Mouse (Mus musculus): Measurements from ENCODE around the gene Pim2. TPM values are rescaled to one million over a fixed set of nuclear protein-coding genes. Genes with fewer than 3 reads are reported as not detected.

The Pim2 gene
- polyA plus RNA-seq, 1 experiment from 2014 or later: 5.9 TPM

Other genes with a start within 250 kb of the Pim2 start
- gene Syp, start 239.8 kb upstream of the Pim2 start, polyA plus RNA-seq (2015; fragmentation: Nextera tagmentation; extraction: Ambion mirVana): 0.55 and 0.75 TPM in 2 replicates
- gene Prickle3, start 221.0 kb upstream of the Pim2 start, polyA plus RNA-seq (2015; fragmentation: Nextera tagmentation; extraction: Ambion mirVana): 7.0 and 7.3 TPM in 2 replicates
- 157 and 175 TPM in 2 replicates for gene Plp2, start 206.9 kb upstream of the Pim2 start, polyA plus RNA-seq (2015; fragmentation: Nextera tagmentation; extraction: Ambion mirVana)
- 0.11 and 0.25 TPM in 2 replicates for gene Magix, start 197.0 kb upstream of the Pim2 start, polyA plus RNA-seq (2015; fragmentation: Nextera tagmentation; extraction: Ambion mirVana)
- 28.3 and 30.2 TPM in 2 replicates for gene Gpkow, start 181.1 kb upstream of the Pim2 start, polyA plus RNA-seq (2015; fragmentation: Nextera tagmentation; extraction: Ambion mirVana)
- gene Wdr45, start 163.9 kb upstream of the Pim2 start, polyA plus RNA-seq (2015; fragmentation: Nextera tagmentation; extraction: Ambion mirVana): 25.0 and 28.7 TPM in 2 replicates
- 0.27 and 0.74 TPM in 2 replicates for gene Gm45208, start 156.0 kb upstream of the Pim2 start, polyA plus RNA-seq (2015; fragmentation: Nextera tagmentation; extraction: Ambion mirVana)
- 42.4 and 42.5 TPM in 2 replicates for gene Praf2, start 149.8 kb upstream of the Pim2 start, polyA plus RNA-seq (2015; fragmentation: Nextera tagmentation; extraction: Ambion mirVana)
- gene Ccdc120, start 127.4 kb upstream of the Pim2 start, polyA plus RNA-seq (2015; fragmentation: Nextera tagmentation; extraction: Ambion mirVana): 5.6 and 6.1 TPM in 2 replicates
- gene Tfe3, start 115.7 kb upstream of the Pim2 start, polyA plus RNA-seq (2015; fragmentation: Nextera tagmentation; extraction: Ambion mirVana): 16.3 and 16.9 TPM in 2 replicates
- 26.7 and 27.3 TPM in 2 replicates for gene Gripap1, start 88.5 kb upstream of the Pim2 start, polyA plus RNA-seq (2015; fragmentation: Nextera tagmentation; extraction: Ambion mirVana)
- 0.72 and 1.2 TPM in 2 replicates for gene Kcnd1, start 56.0 kb upstream of the Pim2 start, polyA plus RNA-seq (2015; fragmentation: Nextera tagmentation; extraction: Ambion mirVana)
- gene Otud5, start 36.9 kb upstream of the Pim2 start, polyA plus RNA-seq (2015; fragmentation: Nextera tagmentation; extraction: Ambion mirVana): 28.0 and 29.4 TPM in 2 replicates
- gene Slc35a2, start 5.8 kb downstream of the Pim2 start, polyA plus RNA-seq (2015; fragmentation: Nextera tagmentation; extraction: Ambion mirVana): 24.1 and 25.4 TPM in 2 replicates
- 79.0 and 81.7 TPM in 2 replicates for gene Pqbp1, start 21.0 kb downstream of the Pim2 start, polyA plus RNA-seq (2015; fragmentation: Nextera tagmentation; extraction: Ambion mirVana)
- gene Timm17b, start 21.1 kb downstream of the Pim2 start, polyA plus RNA-seq (2015; fragmentation: Nextera tagmentation; extraction: Ambion mirVana): 130 and 143 TPM in 2 replicates
- not detected in 2 replicates for gene Gm10491, start 29.6 kb downstream of the Pim2 start, polyA plus RNA-seq (2015; fragmentation: Nextera tagmentation; extraction: Ambion mirVana)
- not detected in 2 replicates for gene Gm10490, start 31.3 kb downstream of the Pim2 start, polyA plus RNA-seq (2015; fragmentation: Nextera tagmentation; extraction: Ambion mirVana)
- gene Pcsk1n, start 41.6 kb downstream of the Pim2 start, polyA plus RNA-seq (2015; fragmentation: Nextera tagmentation; extraction: Ambion mirVana): 0.42 and 0.78 TPM in 2 replicates
- not detected in 2 replicates for gene Eras, start 50.3 kb downstream of the Pim2 start, polyA plus RNA-seq (2015; fragmentation: Nextera tagmentation; extraction: Ambion mirVana)
- 22.8 and 24.9 TPM in 2 replicates for gene Hdac6, start 69.6 kb downstream of the Pim2 start, polyA plus RNA-seq (2015; fragmentation: Nextera tagmentation; extraction: Ambion mirVana)
- 2.8 and 5.9 TPM in 2 replicates for gene Gata1, start 99.8 kb downstream of the Pim2 start, polyA plus RNA-seq (2015; fragmentation: Nextera tagmentation; extraction: Ambion mirVana)
- 0.38 and 0.53 TPM in 2 replicates for gene Glod5, start 140.2 kb downstream of the Pim2 start, polyA plus RNA-seq (2015; fragmentation: Nextera tagmentation; extraction: Ambion mirVana)
- 34.4 and 34.9 TPM in 2 replicates for gene Suv39h1, start 196.5 kb downstream of the Pim2 start, polyA plus RNA-seq (2015; fragmentation: Nextera tagmentation; extraction: Ambion mirVana)
- 0.24 and 0.33 TPM in 2 replicates for gene Was, start 212.2 kb downstream of the Pim2 start, polyA plus RNA-seq (2015; fragmentation: Nextera tagmentation; extraction: Ambion mirVana)

Data from heart, embryonic 13.5 days (tissue).